Mouse (Mus musculus): ENCODE results near the gene Gm4981. TPM values are rescaled to one million over a fixed set of nuclear protein-coding genes. Genes with fewer than 3 reads are reported as not detected.
A peak's percentile ranks its signal among the peaks of the same experiment; 100 is the strongest.
"Not testable (repeated sequence)": the region's sequence is repeated elsewhere in the genome, so short reads cannot be mapped to it uniquely, and the experiment has no call there.

Gm4981 gene
- total and polyA plus RNA-seq, 3 experiments = not detected

- Histone ChIP-seq H3K9me3 (replicated peaks; ENCODE audit: insufficient read depth, low read length) (no peaks in the 10 kb centered on the region), H3K27me3 (ENCODE audit: control insufficient read depth in 1 of 2, insufficient read depth in 2 of 2, low read length in 2 of 2) (peaks cover 0 to 1% of the 10 kb centered on the region in 2 experiments; a peak in 1 of 4 replicates), H3K36me3 (ENCODE audit: control insufficient read depth in 1 of 2, insufficient read depth in 2 of 2, low read length in 2 of 2) (peaks cover 0 to 4% of the 10 kb centered on the region in 2 experiments; a peak in 2 of 4 replicates), H3K4me3 (ENCODE audit: control insufficient read depth in 1 of 2, insufficient read depth in 1 of 2, low read depth in 2 of 2, low read length in 2 of 2) (no peak overlapping the region), H3K79me2 (ENCODE audit: control insufficient read depth, insufficient read depth, low read length, poor library complexity) (no peaks in the 10 kb centered on the region), H3K27ac (ENCODE audit: control insufficient read depth, low read depth, low read length) (no peak overlapping the region), H3K9ac (ENCODE audit: control insufficient read depth, low read depth, low read length, poor library complexity, severe bottlenecking) (no peak overlapping the region), H3K4me1 (ENCODE audit: control insufficient read depth in 1 of 2, insufficient read depth in 2 of 2, low read length in 2 of 2) (peaks cover 0 to under 1% of the 10 kb centered on the region in 2 experiments; a peak in 2 of 4 replicates)
- TF ChIP-seq UBTF (IDR thresholded peaks at IDR 0.05; ENCODE audit: borderline replicate concordance, insufficient read depth, low read depth, low read length) (no peak), MAX (IDR thresholded peaks at IDR 0.05; ENCODE audit: low read length) (no peak), NELFE (IDR thresholded peaks at IDR 0.05; ENCODE audit: low read depth, low read length) (no peak), ETS1 (IDR thresholded peaks at IDR 0.05; ENCODE audit: low read depth, low read length) (no peak), EP300 (IDR thresholded peaks at IDR 0.05; ENCODE audit: low read depth in 1 of 2, low read length in 2 of 2) (no peak), MXI1 (IDR thresholded peaks at IDR 0.05; ENCODE audit: low read depth, low read length) (no peak), SIN3A (IDR thresholded peaks at IDR 0.05; ENCODE audit: low read length) (no peak), USF1 (IDR thresholded peaks at IDR 0.05; ENCODE audit: low read depth, low read length) (no peak), E2F4 (IDR thresholded peaks at IDR 0.05; ENCODE audit: borderline replicate concordance, low read depth, low read length) (no peak), RAD21 (IDR thresholded peaks at IDR 0.05; ENCODE audit: low read depth, low read length) (peak; percentile 40), CTCF (IDR thresholded peaks at IDR 0.05 in 2 of 3, conservative IDR thresholded peaks at IDR 0.05 in 1 of 3; ENCODE audit: control insufficient read depth in 1 of 3, insufficient read depth in 1 of 3, low read depth in 2 of 3, low read length in 3 of 3, poor library complexity in 1 of 3, severe bottlenecking in 1 of 3) (peak in 2 of 3 experiments; percentile 5 to 40; a peak in 2 of 6 replicates), MAFK (IDR thresholded peaks at IDR 0.05; ENCODE audit: borderline replicate concordance, low read depth, low read length) (no peak), SMC3 (IDR thresholded peaks at IDR 0.05; ENCODE audit: low read depth, low read length) (peak; percentile 23; the same call in 1 of the 2 replicates), RCOR1 (IDR thresholded peaks at IDR 0.05; ENCODE audit: low read depth, low read length) (no peak), TAL1 (IDR thresholded peaks at IDR 0.05; ENCODE audit: low read length) (no peak), MAZ (IDR thresholded peaks at IDR 0.05; ENCODE audit: low read depth, low read length) (no peak), USF2 (IDR thresholded peaks at IDR 0.05; ENCODE audit: borderline replicate concordance in 1 of 2, insufficient read depth in 1 of 2, low read depth in 1 of 2, low read length in 2 of 2) (no peak), TCF12 (IDR thresholded peaks at IDR 0.05; ENCODE audit: low read depth, low read length) (no peak), BHLHE40 (IDR thresholded peaks at IDR 0.05; ENCODE audit: borderline replicate concordance, low read depth, low read length) (no peak)
- DNase-seq (ENCODE audit: low read depth, low spot score) = peak; percentile 31
Measured at GRCm38 (mm10) chr10:58249535-58249934, 13.0 kb upstream of the Gm4981 start.

- not testable (repeated sequence) for H3K79me2 ChIP-seq (ENCODE audit: control insufficient read depth, insufficient read depth, low read length, poor library complexity); H3K9me3 ChIP-seq (replicated peaks; ENCODE audit: insufficient read depth, low read length); H3K4me1 ChIP-seq (ENCODE audit: control insufficient read depth in 1 of 2, insufficient read depth in 2 of 2, low read length in 2 of 2); H3K9ac ChIP-seq (ENCODE audit: control insufficient read depth, low read depth, low read length, poor library complexity, severe bottlenecking); H3K4me3 ChIP-seq (ENCODE audit: control insufficient read depth in 1 of 2, insufficient read depth in 1 of 2, low read depth in 2 of 2, low read length in 2 of 2); H3K27me3 ChIP-seq (ENCODE audit: control insufficient read depth in 1 of 2, insufficient read depth in 2 of 2, low read length in 2 of 2); H3K27ac ChIP-seq (ENCODE audit: control insufficient read depth, low read depth, low read length); H3K36me3 ChIP-seq (ENCODE audit: control insufficient read depth in 1 of 2, insufficient read depth in 2 of 2, low read length in 2 of 2)
- peak; percentile 23 for DNase-seq (ENCODE audit: low read depth, low spot score)
Measured at GRCm38 (mm10) chr10:58238984-58239740, 2.7 kb upstream of the Gm4981 start.

DNA sequence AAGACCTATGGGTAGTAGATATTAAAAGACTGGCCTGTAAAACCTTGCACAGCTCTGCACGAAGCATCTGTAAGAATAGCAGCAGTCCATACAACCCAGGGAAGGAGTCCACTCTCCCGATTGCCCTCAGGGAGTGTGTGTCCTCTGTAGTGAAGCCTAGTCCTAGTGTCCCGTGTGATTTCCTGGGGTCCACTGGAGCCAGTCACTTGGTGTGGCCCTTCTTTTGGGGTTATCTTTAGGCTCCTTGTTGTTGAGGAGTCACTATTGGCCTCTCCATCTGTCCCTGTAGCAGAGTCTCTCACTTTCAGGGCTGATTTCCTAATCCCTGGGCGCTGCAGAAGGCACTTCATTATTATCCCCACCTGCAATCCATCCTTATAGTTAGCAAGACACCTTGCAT lies 1.5 kb downstream of the Gm4981 start:
- not testable (repeated sequence) for H3K27me3 ChIP-seq (ENCODE audit: control insufficient read depth in 1 of 2, insufficient read depth in 2 of 2, low read length in 2 of 2); H3K27ac ChIP-seq (ENCODE audit: control insufficient read depth, low read depth, low read length); H3K4me1 ChIP-seq (ENCODE audit: control insufficient read depth in 1 of 2, insufficient read depth in 2 of 2, low read length in 2 of 2); H3K9me3 ChIP-seq (replicated peaks; ENCODE audit: insufficient read depth, low read length); DNase-seq (ENCODE audit: low read depth, low spot score); H3K9ac ChIP-seq (ENCODE audit: control insufficient read depth, low read depth, low read length, poor library complexity, severe bottlenecking); H3K79me2 ChIP-seq (ENCODE audit: control insufficient read depth, insufficient read depth, low read length, poor library complexity); H3K36me3 ChIP-seq (ENCODE audit: control insufficient read depth in 1 of 2, insufficient read depth in 2 of 2, low read length in 2 of 2); H3K4me3 ChIP-seq (ENCODE audit: control insufficient read depth in 1 of 2, insufficient read depth in 1 of 2, low read depth in 2 of 2, low read length in 2 of 2)

DNA sequence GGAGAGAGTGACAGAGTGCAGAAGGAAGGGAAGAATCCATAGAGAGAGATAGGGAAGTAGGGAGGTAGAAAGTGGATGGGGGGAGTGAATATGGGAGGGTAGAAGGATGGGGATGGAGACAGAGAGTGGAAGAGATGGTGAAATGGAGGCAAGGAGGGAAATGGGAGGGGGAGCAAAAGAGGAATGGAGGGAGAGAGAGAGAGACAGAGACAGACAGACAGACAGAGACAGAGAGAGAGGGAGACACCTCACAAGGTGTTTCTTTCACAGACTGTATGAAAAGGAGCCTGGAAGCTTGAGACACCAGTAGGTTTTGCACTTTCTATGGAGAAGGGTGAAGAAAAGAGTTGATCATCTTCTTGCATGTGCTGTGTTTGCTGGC lies 2.8 kb downstream of the Gm4981 start:
- not testable (repeated sequence) for H3K27me3 ChIP-seq (ENCODE audit: control insufficient read depth in 1 of 2, insufficient read depth in 2 of 2, low read length in 2 of 2); H3K36me3 ChIP-seq (ENCODE audit: control insufficient read depth in 1 of 2, insufficient read depth in 2 of 2, low read length in 2 of 2); H3K27ac ChIP-seq (ENCODE audit: control insufficient read depth, low read depth, low read length); H3K9me3 ChIP-seq (replicated peaks; ENCODE audit: insufficient read depth, low read length); H3K4me3 ChIP-seq (ENCODE audit: control insufficient read depth in 1 of 2, insufficient read depth in 1 of 2, low read depth in 2 of 2, low read length in 2 of 2); H3K9ac ChIP-seq (ENCODE audit: control insufficient read depth, low read depth, low read length, poor library complexity, severe bottlenecking); H3K79me2 ChIP-seq (ENCODE audit: control insufficient read depth, insufficient read depth, low read length, poor library complexity); DNase-seq (ENCODE audit: low read depth, low spot score); H3K4me1 ChIP-seq (ENCODE audit: control insufficient read depth in 1 of 2, insufficient read depth in 2 of 2, low read length in 2 of 2)
